Mouse (Mus musculus) adrenal gland, postnatal 25 days (tissue): ENCODE data around the gene Ctsz. TPM values are rescaled to one million over a fixed set of nuclear protein-coding genes. Genes with fewer than 3 reads are reported as not detected.

Experiments
- DNase-seq: peaks from one replicate; pipeline ENCODE4 v3.0.0; 2021; ENCODE audit warnings: mixed read lengths
- long read RNA-seq: library from polyadenylated mRNA; stranded (forward); transcript quantifications from one replicate; pipeline ENCODE4 v2.0.0, GENCODE M21; 2021
- total RNA-seq: library from RNA; stranded (reverse); gene quantifications from 2 replicates; pipeline ENCODE4 v1.2.3, GENCODE M21; 2021

Ctsz gene
- 133 and 134 TPM in 2 replicates for total RNA-seq
- long read RNA-seq, transcript Ctsz-201 (6 exons, 1,441 nt) = major isoform, 301 of 323 reads
- long read RNA-seq, partial matches to known transcripts = 11 of 323 reads
- long read RNA-seq, other reads (novel, unspliced or antisense) = 11 of 323 reads

DNA sequence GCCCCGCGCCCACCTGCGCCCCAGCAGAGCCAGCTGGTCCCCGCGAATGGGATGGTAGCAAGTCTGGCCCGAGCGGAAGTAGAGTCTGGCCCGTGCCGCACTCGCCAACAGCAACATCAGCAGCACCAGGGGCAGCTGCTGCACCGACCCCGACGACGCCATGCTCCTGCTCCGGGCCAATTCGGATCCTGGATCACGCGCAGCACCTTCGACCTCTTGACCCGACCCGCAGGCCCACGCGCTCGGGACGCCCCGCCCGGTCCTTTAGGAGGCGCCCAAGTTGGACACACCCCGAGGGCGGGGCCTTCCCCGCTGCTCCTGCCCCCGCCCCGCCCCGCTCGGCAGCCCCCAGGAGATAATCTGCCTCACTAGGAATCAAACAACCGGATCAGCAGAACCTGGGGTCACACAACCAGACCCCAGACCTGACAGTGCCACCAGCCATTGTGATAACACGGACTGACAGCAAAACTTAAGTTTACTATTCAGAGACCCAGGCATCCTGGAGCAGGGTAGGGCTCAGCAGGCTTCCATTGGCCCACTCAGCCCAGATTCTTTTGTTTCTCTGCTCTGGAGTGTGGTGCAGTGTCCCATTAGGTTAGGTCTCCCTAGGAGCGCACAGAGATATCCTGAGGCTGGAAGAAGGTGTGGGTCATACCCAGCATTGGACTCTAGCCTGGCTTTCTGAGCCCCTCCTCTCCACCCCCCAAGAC is at the start of gene Ctsz:
Ctsz (minus strand) TSS at position 303 of the 713 bp plus-strand sequence.
- peak; percentile 79 for DNase-seq

DNA sequence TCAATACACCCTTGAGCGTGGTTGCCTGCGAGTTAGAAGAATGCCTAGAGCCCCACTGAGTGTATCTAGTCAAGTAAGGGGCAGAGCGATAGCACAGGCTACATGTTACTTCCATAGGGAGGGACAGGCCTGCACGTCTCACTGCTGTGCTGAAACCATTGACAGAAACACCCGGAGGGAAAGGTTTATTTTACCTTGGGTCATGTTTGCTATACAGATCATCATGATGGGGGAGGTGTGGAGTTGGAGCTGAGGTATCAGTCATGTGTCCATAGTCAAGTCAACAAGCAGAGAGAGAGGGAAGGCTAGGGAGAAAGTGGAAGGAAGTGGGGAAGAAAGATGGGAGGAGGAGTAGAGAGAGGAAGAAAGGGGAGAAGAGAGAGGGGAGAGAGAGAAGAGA is 48.2 kb upstream of the Ctsz start:
- no peak for DNase-seq

DNA sequence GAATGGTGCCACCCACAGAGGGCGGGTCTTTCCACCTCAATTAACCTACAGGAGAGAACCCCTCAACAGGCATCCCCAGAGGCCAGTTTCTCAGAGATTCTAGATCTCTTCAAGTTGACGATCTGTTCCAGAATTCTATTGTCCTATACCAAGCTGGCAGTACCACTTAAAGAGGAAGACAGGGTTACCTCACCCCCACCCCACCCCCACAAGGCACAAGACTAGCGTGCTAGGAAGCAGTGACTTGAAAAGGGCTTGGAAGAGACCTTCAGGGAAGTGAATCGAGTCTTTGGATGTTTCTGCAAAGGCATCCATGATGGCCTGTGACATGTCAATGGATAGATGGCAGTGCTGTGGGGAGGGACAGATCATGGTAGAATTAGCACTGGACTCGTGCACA is 39.9 kb upstream of the Ctsz start:
- no peak for DNase-seq

DNA sequence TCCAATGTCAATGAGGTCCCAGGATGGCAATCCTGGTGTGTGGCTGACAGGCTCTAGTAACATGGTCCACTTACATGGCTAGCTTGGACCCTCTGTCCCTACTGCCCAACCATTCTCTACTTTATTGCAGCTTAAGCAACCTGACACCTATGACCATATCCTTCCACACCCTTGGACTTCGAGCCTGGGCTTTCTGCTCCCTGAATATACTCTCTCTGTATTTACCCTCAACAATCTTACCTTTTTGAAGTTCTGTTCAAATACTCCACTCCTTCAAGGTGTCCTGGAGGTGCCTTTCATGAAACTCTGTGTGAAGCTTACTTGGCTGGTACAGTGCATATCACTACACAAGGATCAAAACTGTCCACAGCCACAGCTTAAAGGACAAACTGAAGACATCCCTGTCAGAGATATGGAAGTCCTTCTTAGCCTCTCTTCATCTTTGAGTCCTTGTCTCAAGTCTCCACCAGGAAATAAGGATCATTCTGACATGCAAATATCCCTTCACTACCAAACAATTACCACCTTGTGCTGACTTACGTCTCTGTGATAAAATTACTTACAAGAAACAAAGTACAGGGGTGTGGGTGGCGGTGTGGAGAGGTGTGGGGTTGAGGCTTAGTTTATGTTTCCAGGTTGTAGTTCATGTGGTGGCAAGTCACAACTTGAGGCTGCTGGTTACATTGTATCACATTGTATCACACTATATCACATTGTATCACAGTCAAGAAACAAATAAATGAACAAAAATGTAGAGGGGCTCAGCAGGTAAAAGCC is 38.9 kb upstream of the Ctsz start:
- DNase-seq = no peak

DNA sequence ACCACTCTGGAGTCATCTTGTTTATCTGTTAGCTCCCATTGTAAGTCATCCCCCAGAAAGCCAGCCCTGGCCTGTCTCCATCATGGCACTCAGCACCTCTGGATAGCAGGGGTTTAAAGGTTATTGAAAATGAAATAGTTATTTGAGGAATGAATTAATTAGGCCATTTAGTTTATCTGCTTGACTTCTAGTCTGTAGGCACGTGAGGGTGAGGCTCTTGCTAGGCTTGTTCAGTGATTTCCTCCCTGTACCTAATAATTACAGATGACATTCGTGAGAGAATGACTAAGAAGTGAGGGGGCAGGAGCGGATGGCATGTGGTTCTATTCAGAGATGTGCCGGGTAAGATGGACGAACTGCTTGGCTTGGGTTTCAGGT is 34.7 kb upstream of the Ctsz start:
- DNase-seq = no peak

DNA sequence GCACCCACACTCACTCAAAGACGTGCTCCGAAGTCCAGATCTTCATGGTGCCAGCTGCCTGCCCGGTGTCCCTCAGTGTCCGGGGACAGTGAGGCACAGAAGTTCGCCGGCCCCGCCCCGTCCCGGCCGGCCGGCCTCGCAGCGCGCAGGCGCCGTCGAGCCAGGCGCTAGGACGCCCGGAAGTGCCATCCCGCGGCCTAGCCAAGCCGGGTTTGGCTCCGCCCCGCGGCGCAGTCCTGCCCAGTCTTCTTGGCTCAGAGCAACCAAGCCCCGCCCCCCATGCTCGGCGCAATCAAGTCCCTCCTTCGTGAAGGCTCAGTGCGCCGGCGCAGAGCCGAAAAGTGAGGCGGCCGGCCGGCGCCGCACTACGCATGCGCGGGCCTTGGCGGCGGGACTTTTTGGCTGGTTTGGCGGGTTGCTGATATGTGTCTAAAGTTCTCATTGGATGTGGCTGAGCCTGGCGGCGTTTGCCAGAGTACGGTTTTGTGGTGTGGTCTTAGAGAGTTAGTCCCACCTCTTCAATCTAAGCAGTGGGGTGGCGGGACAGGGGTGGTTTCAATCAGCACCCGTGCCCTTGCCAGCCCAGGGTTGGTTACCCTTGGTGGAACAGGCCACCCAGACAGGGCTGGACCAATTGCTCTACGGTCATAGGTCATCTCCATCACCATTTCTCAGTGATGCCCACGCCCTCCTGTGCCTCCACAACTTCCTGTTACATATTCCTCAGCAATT is 34.1 kb upstream of the Ctsz start, which contains the start of gene Prelid3b:
Prelid3b (minus strand) TSS at position 264 of the 732 bp plus-strand sequence.
- DNase-seq = peak; percentile 100

DNA sequence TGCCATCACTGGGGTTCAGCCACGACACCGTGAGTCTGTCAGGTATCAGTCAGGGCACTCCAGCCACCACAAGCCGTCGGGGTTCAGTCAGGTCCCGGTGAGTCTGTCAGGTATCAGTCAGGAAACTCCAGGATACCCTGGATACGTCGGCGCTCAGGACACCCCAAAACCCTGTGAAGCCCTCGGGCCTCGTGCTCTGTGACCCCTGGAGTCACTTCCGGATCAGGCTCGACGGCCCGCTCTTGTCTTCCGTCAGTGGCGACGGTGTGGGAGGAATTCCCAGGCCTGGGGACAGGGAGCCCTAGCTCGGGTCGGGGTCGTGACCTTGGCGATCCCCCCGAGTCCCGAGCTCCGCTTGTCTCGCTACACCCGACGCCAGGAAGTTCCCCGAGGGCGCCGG is 33.6 kb upstream of the Ctsz start:
- no peak for DNase-seq

DNA sequence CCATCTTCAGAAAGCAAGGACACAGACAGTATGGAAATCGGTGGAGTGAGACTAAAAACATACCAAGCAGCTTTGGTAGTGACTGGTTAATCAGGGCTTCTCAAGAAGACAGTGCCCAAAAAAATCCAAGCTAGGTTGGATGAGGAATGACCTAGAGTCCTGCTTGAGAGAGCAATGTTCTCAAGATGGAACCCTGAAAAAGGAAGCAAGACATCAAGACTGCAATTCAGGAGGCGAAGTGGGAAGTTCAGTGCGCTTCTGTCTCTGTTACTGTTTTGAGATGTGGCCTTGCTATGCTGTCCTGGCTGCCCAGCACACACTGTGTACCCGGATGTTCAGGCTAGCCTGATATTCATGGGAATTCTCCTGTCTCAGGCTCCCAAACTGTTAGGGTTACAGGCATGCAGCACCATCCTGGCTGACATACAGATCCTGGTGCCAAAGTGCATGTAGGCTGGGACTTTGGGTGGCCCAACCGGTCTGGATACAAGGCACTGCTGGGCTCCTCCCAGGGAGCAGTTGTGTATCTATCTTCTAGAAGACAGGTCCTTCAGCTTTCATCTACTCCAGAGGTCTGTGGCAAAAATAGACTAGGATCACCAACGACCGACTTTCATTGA is 32.1 kb upstream of the Ctsz start:
- no peak for DNase-seq

DNA sequence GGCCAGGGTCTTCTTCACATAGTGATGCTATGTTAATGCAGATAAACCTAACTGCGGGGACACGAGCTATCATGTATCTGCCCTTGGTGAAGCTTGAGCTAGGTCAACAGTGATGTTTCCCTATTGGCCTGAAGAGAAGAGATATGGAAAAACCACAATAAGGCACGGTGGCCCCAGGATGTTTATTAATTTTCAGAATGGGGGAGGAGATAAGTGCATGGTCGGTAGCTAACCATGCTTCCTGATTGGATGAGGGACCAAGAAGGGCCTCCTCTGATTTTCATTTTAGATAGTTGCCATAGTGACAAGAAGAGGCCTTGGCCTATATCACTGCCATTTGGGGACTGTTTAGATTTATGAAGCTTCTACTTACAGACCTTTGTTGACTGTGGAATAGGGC is 31.5 kb upstream of the Ctsz start:
- DNase-seq = no peak

DNA sequence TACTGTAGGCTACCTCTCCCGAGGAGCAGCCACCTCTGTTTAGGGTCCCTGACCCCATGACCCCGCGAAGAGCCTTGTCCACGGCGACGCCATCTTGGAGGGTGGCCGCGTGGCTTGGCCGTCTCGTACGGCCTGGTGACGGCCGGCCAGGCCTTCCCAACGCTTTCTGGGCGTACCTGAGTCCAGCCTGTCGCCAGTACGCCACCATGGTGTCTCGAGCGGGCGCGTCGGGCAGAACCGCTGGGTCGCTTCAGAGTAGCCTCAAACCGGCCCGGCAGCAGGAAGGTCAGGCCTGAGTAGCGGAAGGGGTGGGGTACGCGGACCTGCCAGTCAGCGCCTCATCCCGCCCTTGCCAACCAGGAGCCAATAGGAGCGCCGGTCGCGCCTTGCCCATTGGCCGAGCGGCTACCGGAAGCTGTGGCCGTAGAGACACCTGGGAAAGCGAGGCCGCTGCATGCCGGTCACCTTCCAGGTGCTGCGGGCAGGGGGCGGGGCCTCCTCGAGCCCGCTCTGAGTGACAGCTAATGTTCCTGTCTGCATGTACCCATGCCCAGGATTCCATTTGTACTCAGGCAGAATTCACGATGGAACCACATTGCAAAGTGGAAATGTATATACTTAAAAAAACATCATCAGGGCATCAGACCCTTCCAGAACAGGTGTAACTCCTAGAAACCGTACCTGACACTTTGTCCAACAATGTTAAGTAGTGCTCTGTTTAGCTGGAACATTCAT is 25.1 kb upstream of the Ctsz start, which contains the start of gene Atp5e:
Atp5e (minus strand) TSS at position 317 of the 735 bp plus-strand sequence.
- peak; percentile 95 for DNase-seq

DNA sequence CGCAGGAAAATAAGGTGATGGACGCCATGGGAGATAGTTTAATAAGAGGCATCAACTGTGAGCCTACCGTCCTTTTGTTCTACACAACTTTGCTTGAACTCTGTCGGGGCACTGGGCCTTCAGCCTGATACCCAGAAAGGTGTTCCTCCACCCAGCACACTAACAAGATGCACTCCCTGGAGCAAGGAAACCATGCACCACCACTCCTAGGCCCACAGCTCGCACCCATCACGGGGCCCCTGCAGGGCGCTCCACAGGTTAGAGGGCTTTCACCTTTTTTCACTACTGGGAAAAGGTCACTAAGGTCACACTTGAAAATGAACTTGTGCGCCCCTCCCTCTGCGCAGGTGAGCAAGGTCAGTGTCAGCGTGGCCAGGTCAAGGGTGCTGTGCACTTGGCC is 24.5 kb upstream of the Ctsz start:
- no peak for DNase-seq

DNA sequence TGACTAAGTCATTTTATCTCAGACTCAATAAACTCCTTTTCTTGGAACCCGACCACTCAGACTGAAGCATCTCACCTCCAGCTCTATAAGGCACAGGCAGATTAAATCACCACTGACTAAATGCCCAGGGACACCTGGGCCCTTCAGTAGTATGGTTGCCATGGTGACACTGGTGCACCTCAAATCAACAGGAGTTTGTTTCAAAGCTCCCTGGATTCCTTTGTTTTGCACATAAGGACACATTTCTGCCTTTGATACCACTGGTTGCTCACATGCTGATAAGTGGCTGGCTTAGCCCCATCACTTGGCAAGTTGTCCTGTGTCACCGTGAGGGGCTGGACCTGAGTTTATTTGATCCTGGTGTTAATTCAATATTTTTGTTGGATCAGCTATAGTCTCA is 20.5 kb upstream of the Ctsz start:
- DNase-seq = no peak

DNA sequence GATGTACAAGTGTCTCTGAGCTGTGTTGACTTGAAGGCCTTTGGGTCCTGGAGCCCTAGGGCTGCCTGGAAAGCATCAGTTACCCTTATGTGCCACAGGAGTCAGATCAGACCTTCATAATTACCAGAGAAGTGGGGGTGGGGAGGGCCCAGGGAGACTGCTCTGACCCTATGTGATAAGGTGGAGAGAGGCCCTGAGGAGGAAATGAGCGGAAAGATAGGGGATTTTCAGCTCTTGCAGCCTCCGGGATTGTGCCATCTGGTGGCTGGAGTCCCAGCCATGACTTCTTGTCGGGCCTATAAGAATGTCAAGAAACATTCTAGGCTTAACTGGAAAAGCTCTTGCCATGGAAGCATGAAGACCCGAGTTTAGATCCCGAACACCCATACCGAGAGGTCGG is 14.8 kb upstream of the Ctsz start:
- peak; percentile 40 for DNase-seq

DNA sequence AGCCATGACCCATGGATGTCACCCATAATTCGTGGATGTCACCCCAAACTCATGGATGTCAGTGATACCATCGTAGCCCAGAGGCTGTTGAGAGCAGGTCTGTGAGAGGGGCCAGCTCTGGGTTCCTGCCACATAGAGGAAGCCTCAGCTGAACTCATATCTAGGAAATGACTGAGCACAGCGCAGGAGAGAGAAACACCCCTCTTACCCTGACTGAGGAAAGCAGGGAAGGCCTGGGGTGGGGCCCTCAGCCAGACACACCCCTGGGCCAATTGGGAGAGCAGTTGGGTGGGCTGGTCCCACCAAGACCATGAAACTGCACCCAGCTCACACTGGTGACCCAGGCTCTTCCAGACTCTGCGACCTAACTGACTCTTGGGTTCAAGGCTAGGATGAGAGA is 11.5 kb upstream of the Ctsz start, which contains the start of gene Tubb1:
Tubb1 (plus strand) TSS at position 343 of the 400 bp plus-strand sequence.
- DNase-seq = no peak

DNA sequence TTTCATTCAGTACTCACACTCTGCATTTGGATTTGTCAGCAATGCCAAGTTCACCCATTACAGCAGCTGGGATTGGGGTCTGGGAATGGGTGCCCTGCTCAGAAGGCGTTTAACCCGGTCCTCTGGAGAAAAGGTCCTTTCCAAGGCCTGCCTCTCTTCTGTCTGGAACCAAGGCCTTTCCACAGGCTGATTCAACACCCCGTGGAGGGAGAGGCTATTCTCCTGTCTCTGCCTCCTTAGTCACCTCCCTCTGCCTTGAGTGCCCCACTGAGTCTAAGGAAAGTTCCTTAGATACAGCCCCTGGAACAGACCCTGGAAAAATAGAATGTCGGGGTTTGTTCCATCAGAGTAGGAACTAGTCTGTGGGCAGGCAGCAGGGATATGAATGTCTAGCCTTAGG is 9.6 kb upstream of the Ctsz start:
- no peak for DNase-seq

DNA sequence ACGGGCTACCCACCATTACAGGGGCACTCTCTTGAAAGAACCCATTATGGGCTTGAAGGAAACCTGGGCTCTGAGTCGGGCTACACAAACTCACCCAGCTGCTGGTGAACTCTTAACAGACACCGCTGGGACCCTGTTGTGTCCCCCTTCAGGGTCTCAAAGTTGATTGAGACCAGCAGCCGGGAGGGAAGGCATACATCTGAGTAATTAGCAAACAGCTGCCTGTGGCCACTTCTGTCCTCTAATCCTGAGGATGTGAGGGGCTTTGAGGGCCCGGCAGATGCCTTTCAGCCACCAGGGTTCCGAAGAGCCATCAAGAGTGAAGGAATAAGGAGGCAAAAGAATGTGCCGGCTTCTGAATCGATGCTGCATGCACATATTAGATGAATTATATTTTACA is 8.1 kb upstream of the Ctsz start:
- DNase-seq = no peak

DNA sequence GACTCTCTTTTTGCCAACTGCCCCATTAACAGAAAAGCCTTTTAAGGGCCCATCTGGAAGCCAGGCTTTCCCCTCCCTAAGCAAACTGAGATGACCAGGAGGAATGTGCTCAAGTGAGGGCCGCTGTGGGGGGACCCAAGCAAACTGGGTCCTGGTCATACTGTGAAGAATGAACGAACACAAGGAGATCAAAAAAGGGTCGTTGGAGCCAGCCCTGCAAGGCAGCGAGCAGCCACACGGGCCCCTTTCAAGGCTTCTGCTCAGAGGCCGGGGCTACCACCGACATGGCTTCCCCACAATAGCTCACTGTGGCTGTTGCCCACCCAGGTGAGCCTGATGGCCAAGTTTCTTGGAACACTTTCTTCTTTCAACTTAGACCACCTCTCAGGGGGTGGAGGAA is 7.7 kb upstream of the Ctsz start:
- DNase-seq = no peak

DNA sequence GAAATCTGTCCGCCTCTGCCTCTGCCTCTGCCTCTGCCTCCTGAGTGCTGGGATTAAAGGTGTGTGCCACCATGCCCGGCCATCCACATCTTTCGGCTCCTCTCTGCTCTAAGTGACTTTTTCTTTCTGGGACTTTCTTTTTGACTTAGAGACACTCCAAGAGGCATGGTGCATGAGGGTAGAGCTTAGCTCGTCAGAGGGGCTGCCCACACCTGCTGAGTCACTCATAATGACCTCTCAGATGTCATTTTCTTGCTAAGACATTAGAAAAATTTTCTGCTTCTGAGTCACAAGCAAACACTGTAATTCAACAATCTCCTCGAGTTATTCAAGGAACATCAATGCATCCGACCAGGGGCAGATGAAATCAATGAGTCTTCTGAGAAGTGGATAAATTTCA is 6.2 kb upstream of the Ctsz start:
- DNase-seq = no peak

DNA sequence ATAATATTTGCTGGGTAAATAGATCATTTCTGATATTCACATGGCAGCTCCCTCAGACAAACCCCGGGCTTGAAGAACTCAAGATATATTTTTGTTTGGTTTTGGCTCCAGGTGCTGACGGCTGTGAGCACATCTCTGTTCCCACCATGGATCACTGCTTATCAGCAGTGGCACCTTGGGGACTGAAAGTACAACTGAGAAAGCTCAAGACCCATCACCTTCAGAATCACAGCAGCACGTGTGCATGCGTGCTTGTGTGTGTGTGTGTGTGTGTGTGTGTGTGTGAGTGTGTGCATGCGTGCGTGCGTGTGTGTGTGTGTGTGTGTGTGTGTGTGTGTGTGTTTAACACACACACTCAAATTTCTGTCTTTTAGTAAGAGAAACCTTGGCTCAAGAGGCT is 5.5 kb upstream of the Ctsz start:
- no peak for DNase-seq

DNA sequence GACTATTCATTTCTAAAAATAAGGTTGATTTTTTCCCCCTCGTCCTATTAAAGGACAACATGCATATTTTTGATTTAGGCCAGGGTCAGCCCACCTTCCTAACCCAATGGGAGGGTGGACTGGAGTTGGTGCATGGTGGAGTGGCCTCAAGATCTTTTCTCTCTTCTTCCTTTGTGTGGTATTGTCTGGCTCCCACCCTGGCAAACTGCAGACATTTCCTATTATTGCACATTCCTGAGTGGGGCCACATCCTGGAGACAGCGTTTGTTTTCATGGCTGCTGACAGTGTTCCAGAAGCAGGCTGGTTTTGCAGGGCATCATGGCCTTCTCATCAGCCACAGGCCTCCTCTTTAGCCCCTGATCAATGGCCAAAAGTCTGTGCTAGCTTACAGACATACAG is 4.2 kb upstream of the Ctsz start:
- no peak for DNase-seq

DNA sequence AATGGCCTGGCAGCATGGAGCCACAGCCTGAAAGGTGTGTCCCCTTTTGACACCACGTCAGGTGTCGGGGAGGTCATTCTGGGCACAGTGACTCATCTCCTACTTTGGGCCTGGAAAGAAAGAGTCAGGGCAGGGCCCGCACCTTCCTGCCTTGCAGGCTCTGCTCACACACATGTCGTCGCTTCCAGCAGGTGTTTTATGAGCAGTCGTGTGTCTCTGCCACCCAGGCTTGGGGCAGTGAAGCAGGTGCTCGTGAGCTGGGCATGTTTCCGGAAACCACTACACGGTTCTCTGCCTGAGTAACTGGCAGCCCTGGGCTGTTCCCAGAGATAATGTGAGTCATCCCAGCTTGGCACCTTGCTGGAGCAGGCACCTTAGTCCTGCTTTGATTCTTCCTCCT is 3.6 kb upstream of the Ctsz start:
- DNase-seq = peak; percentile 23

DNA sequence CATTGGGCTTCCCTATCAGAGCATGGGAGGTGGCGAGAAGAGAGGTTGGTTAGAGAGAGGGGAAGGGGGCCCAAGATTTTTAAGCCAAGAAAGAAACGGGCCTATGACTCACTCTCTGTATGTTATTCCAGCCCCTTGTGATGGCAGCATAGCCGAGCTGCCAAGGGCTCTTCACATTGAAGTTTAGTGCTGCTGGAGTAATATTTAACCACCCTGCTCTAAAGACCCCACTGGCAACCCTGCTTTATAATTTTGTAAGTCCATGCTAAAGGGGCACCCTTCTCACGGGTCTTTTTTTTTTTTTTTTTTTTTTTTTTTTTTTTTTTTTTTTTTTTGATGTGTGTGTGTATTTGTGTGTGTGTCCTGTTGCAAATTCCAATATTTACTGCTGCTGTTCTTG is 3.1 kb upstream of the Ctsz start:
- DNase-seq = no peak
